Mouse (Mus musculus) liver, embryonic 16.5 days (tissue): ENCODE data around the gene Srrm1. TPM values are rescaled to one million over a fixed set of nuclear protein-coding genes. Genes with fewer than 3 reads are reported as not detected.
"Not testable (repeated sequence)": the region's sequence is repeated elsewhere in the genome, so short reads cannot be mapped to it uniquely, and the experiment has no call there.

Source experiments
- ATAC-seq: fragments of 200-750 bp; cut with Nextera tagmentation; 2 replicates; pipeline ENCODE4 v1.8.0; 2017; ENCODE audit warnings: low read depth, mild to moderate bottlenecking, moderate number of reproducible peaks, moderate library complexity
- H3K27ac ChIP-seq: fragments of 300-500 bp; sonication (generic); 2 replicates; pipeline ENCODE4 v1.5.1; 2014; ENCODE audit warnings: mild to moderate bottlenecking, low read length
- H3K27me3 ChIP-seq: fragments of 300-500 bp; sonication (generic); 2 replicates; pipeline ENCODE4 v1.6.1; 2014; ENCODE audit warnings: low read depth, low read length, mixed read lengths; ENCODE audit not compliant: control insufficient read depth, insufficient read depth
- H3K36me3 ChIP-seq: fragments of 300-500 bp; sonication (generic); 2 replicates; pipeline ENCODE4 v1.6.1; 2014; ENCODE audit warnings: mild to moderate bottlenecking; ENCODE audit not compliant: control insufficient read depth, insufficient read depth
- H3K4me1 ChIP-seq: fragments of 300-500 bp; sonication (generic); 2 replicates; pipeline ENCODE4 v1.6.1; 2014; ENCODE audit warnings: low read depth, low read length, mixed read lengths; ENCODE audit not compliant: control insufficient read depth
- H3K4me2 ChIP-seq: fragments of 300-500 bp; sonication (generic); 2 replicates; pipeline ENCODE4 v1.6.1; 2014; ENCODE audit warnings: low read depth, low read length, mixed read lengths
- H3K4me3 ChIP-seq: fragments of 300-500 bp; sonication (generic); 2 replicates; pipeline ENCODE4 v1.5.1; 2014; ENCODE audit warnings: low read depth, mild to moderate bottlenecking, low read length
- H3K9ac ChIP-seq: fragments of 300-500 bp; sonication (generic); 2 replicates; pipeline ENCODE4 v1.6.1; 2014; ENCODE audit warnings: low read depth, low read length
- H3K9me3 ChIP-seq: fragments of 300-500 bp; sonication (generic); replicated peaks from 2 replicates; pipeline ENCODE4 v1.6.1; 2016; ENCODE audit warnings: low read length; ENCODE audit not compliant: control insufficient read depth
- WGBS: fragments of 180-500 bp; shearing (Covaris S2); extraction: QIAGEN DNeasy Blood & Tissue Kit; methylation state at CpG from one replicate; pipeline ENCODE4 v1.1.7; 2014; ENCODE audit not compliant: insufficient replicate concordance; 5-methylcytosine and 5-hydroxymethylcytosine counted together
- polyA plus RNA-seq: library from polyadenylated mRNA; unstranded; fragments of >200 nt; fragmentation: Nextera tagmentation; extraction: Ambion mirVana; gene quantifications from 2 replicates; pipeline ENCODE4 v1.2.1, GENCODE M21; 2015

Gene Srrm1
- polyA plus RNA-seq, 1 experiment from 2014 or later: 93.8 TPM

DNA sequence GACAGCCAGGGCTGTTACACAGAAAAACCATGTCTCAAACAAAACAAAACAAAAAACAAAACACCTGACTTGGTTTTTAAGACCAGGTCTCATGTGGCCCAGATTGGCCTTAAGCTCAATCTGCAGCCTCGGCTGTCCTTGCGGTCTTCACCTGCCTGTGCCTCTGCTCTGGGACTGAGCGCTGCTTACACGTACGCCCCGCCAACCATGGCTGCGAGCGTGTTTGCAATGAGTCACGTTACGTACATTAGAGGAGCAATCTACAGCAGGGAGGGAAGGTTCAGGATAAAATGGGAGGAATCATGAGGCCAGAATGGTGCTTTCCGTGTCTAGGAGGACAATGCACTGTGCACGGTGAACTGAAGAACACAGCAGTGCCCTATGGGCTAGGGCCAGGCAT is 8.6 kb upstream of the Srrm1 start:
- H3K9me3 ChIP-seq: no peaks in the 10 kb centered on the region
- ATAC-seq: no peak
- H3K27ac ChIP-seq: no peak overlapping the region
- H3K4me1 ChIP-seq: no peaks in the 10 kb centered on the region
- no peaks in the 10 kb centered on the region for H3K36me3 ChIP-seq
- 84% methylated on average over 12 of the region's 12 CpGs for WGBS
- H3K4me2 ChIP-seq: no peak overlapping the region
- no peaks in the 10 kb centered on the region for H3K27me3 ChIP-seq
- H3K9ac ChIP-seq: no peak overlapping the region
- no peak overlapping the region for H3K4me3 ChIP-seq

DNA sequence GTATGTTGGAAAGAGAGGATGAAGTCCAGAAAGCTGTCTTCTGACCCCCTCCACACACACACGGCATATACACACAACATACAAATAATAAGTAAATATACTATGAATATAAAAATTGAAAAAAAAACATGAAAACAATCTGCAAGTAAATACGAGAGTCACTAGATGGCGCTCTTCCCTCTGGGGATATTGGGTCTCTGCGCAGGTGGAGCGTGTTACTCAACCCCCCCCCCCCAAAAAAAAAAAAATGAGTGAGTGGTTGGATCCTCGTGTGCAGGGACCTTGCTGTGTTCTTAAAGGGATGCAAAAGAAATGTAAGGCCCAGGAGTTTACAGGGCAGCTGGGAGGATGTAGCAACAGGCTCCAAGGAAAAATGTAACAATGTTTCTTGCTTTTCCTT is 5.6 kb upstream of the Srrm1 start:
- Histone ChIP-seq H3K9ac (no peak overlapping the region), H3K27me3 (no peaks in the 10 kb centered on the region), H3K4me2 (no peak overlapping the region), H3K4me3 (no peak overlapping the region), H3K27ac (no peak overlapping the region), H3K36me3 (no peaks in the 10 kb centered on the region), H3K9me3 (no peaks in the 10 kb centered on the region), H3K4me1 (peaks cover 14% of the 10 kb centered on the region)
- 1% methylated on average over 6 of the region's 6 CpGs for WGBS
- no peak for ATAC-seq

DNA sequence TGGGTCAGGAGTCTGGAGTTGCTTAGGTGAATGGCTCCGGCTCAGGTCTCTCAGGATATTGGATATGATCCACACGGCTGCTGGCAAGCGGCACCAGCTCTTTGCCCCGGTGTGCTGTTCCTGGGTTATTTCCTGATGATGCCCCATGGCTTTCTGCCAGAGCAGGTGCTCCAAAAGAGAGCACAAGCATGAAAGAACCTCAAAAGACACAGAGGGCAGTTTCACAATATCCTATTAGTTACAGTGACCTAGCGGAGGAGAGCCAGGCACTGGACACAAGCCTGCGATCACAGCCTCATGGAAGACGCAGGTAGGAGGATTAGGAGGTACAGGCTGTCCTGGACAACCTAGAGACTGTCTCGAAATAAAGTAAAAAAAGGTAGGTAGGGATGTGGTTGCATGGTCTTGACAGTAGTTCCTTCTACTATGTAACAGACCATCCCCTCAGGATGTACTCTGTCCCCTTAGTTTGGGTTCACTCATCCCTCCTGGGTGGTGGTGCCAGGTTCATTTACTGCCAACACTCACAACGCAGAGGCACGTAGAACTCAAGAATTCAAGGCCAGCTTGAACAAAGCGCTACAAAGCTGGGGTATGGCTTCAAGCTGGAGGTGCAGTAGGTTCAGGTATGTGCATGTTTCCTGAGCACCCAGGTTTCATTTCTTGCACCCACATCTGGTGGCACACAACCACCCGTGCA is 4.2 kb upstream of the Srrm1 start:
- Histone ChIP-seq H3K9ac (no peak overlapping the region), H3K27ac (no peak overlapping the region)
- 78% methylated on average over 12 of the region's 12 CpGs for WGBS

DNA sequence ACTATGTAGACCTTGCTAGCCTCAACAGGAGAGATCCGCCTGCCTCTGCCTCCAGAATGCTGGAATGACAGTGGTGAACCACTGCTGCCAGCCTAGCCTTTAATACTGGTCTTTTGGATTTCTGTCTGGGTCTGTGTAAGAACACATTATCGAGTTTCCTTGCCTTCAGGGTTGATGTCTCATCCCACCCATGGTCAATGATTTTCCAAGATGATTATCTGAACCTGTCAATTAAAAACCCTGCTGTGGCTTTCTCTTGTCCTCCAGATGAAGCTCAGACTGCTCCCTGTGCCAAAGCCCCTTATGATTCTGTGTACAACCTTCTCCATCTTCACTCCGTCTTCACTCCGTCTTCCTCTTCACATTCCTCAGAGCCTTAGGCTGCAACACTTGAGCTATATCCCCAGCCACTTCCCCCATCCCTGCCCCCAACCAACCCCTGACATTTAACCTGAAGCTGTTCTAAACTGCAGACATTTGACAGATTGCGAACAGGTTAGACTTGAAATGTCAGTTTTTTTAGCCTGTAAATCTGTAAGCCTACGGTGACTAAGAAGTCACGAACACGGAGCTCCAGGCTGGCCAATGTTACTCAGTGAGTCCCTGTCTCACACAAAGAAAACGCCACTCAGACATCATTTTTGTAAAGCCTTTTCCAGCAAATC is 2.9 kb upstream of the Srrm1 start:
- no peaks in the 10 kb centered on the region for H3K36me3 ChIP-seq
- H3K27ac ChIP-seq: no peak overlapping the region
- 68% methylated on average over 9 of the region's 9 CpGs for WGBS
- H3K4me2 ChIP-seq: no peak overlapping the region
- peaks cover 26% of the 10 kb centered on the region for H3K4me1 ChIP-seq
- no peak overlapping the region for H3K9ac ChIP-seq
- no peaks in the 10 kb centered on the region for H3K27me3 ChIP-seq
- H3K9me3 ChIP-seq: no peaks in the 10 kb centered on the region
- ATAC-seq: no peak
- H3K4me3 ChIP-seq: no peak overlapping the region

More for the DNA sequence above, 4.2 kb upstream of the Srrm1 start:
- H3K4me3 ChIP-seq: no peak overlapping the region
- H3K36me3 ChIP-seq: no peaks in the 10 kb centered on the region
- H3K27me3 ChIP-seq: no peaks in the 10 kb centered on the region
- no peak overlapping the region for H3K4me2 ChIP-seq
- peaks cover 15% of the 10 kb centered on the region for H3K4me1 ChIP-seq
- no peak for ATAC-seq
- no peaks in the 10 kb centered on the region for H3K9me3 ChIP-seq

DNA sequence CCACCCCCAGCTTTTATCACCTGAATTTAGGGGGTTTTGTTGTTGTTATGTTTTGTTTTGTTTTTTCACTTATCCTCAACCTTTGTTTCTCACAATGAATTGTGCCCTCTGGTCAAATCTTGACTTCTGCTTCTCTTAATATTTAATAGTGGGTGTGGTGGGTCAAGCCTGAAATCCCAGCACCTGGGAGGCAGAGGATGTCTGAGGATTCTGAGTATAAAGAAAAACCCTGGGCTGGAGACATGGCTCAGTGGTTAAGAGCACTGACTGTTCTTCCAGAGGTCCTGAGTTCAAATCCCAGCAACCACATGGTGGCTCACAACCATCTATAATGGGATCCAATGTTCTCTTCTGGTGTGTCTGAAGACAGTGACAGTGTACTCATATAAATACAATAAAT is 1.6 kb upstream of the Srrm1 start:
- H3K4me2 ChIP-seq: peak overlapping the region; percentile 90
- peak overlapping the region; percentile 71 for H3K9ac ChIP-seq
- not testable (repeated sequence) for ATAC-seq, H3K27me3 ChIP-seq, H3K9me3 ChIP-seq, H3K36me3 ChIP-seq
- peak overlapping the region; percentile 96 for H3K4me3 ChIP-seq
- peak overlapping the region; percentile 99 for H3K27ac ChIP-seq
- H3K4me1 ChIP-seq: peaks cover 35% of the 10 kb centered on the region

DNA sequence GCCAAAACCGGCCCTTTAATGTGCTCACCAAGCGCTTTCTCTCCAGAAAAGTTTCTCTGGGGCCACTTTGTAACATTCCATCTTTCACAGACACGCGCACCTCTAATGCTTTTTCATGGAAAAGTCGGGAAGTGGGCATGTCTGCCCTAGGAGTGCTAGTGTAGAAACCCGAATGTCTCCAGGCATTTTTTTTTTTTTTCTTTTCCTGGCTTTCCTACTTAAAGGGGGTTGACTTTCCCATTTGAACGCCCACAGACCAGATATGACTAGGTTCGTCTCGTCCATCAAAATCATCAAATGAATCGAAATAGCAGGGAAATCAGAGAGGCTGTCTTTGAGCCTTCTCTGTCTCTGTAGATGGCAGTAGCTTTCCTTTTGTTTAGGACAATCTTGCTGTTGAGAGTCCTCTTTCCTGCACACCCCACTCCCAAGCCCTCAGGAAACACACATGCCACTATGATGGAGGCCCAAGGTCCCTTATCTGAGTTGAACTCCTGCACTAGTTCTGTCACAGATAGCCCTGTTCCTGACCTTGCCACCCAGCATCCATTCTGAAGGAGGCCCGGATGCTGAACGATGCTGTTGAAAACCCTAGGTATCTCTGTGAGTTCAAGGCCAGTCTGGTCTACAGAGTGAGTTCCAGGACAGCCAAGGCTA is 801 bp upstream of the Srrm1 start:
- peak overlapping the region; percentile 71 for H3K9ac ChIP-seq
- H3K36me3 ChIP-seq: peaks cover under 1% of the 10 kb centered on the region; the same call in 1 of the 2 replicates
- WGBS: 5% methylated on average over 12 of the region's 12 CpGs
- H3K4me1 ChIP-seq: peaks cover 36% of the 10 kb centered on the region
- H3K27me3 ChIP-seq: no peaks in the 10 kb centered on the region
- no peaks in the 10 kb centered on the region for H3K9me3 ChIP-seq
- H3K27ac ChIP-seq: peak overlapping the region; percentile 99
- ATAC-seq: peak; percentile 51
- H3K4me3 ChIP-seq: peak overlapping the region; percentile 96
- peak overlapping the region; percentile 90 for H3K4me2 ChIP-seq

DNA sequence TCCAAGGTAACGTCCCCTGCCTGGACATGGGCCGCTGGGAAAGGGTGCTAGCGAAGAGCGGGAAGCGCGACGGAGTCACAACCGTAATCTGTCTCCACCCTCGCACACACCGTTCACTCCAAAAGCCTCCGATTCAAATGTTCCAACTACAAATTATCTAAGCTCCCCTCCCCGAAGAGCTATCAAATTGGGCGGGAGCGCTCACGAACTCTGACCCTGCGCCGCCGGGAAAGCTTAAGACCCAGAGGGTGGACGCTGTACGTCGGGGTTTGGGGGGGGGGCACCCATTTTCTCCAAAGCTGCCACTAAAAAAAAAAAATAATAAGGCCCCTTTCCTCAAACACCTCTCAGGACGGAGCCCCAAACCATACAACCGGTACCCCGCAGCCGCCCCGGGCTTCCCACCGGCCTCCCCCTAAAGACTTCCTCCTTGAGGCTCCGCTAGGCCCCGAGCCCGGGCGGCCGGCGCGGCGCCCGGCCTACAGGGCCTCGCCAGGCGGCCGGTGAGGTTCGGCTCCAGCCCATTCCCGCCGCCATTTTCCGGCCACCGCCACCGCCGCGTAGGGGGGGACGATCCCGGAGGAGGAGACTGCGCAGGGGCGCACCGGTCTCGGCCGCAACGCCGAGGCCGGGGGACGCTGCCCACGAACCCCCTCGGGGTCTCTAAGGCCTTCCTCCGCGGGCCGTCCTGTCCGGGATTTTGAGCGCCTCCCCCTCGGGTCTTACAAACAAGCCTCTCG is 625 bp downstream of the Srrm1 start:
- Histone ChIP-seq H3K27ac (peak overlapping the region; percentile 96), H3K4me3 (peak overlapping the region; percentile 96), H3K27me3 (no peaks in the 10 kb centered on the region), H3K4me2 (peak overlapping the region; percentile 86), H3K4me1 (peaks cover 36% of the 10 kb centered on the region), H3K9me3 (no peaks in the 10 kb centered on the region), H3K9ac (peak overlapping the region; percentile 96), H3K36me3 (peaks cover 8% of the 10 kb centered on the region; the same call in 1 of the 2 replicates)
- WGBS: under 1% methylated on average over 62 of the region's 67 CpGs
- ATAC-seq: peak; percentile 31

DNA sequence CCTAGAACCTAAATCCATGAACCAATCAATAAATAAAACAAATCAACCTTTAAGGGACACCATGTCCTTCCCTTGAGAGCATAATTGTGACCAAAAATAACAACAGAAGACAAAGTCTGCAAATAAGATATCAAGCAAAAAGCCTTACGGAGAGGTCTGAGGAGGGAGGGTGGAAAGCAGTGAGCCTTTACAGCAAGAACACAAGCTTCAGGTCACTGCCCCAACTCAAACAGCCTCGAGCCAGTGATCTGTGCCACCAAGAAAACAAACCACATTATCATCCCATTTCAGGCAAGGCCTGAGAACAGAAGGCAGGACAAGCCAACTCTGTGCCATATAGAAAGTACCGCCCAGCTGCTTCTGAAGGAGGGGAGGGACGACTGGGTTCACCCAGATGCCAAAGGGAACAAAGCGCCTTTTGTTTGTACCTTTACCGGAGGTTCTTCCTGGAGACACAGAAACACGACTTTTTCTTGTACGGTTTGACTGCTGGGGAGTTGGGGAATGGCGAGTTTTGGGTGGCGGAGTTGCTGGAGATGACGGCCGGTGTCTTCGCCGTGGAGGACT is 15.7 kb downstream of the Srrm1 start:
- no peak overlapping the region for H3K9ac ChIP-seq
- no peak overlapping the region for H3K4me2 ChIP-seq
- ATAC-seq: no peak
- no peaks in the 10 kb centered on the region for H3K9me3 ChIP-seq
- no peak overlapping the region for H3K4me3 ChIP-seq
- H3K27ac ChIP-seq: no peak overlapping the region
- 89% methylated on average over 14 of the region's 14 CpGs for WGBS
- no peaks in the 10 kb centered on the region for H3K27me3 ChIP-seq
- peaks cover 94% of the 10 kb centered on the region for H3K36me3 ChIP-seq
- H3K4me1 ChIP-seq: peaks cover 3% of the 10 kb centered on the region
